Mouse (Mus musculus): ENCODE data around the gene Nlgn1. TPM values are rescaled to one million over a fixed set of nuclear protein-coding genes. Genes with fewer than 3 reads are reported as not detected.

Gene Nlgn1
- polyA plus RNA-seq, 1 experiment from 2014 or later: 0.93 TPM

- Histone ChIP-seq H3K4me1 (replicated peaks; ENCODE audit: insufficient read depth, low read length) (no peaks in the 10 kb centered on the region), H3K4me3 (replicated peaks; ENCODE audit: low read depth, low read length) (no peak overlapping the region), H3K27me3 (ENCODE audit: insufficient read depth, low read length) (no peaks in the 10 kb centered on the region), H3K27ac (no peak overlapping the region), H3K36me3 (ENCODE audit: insufficient read depth, low read length) (no peaks in the 10 kb centered on the region), H3K9me3 (replicated peaks; ENCODE audit: low read length) (no peaks in the 10 kb centered on the region), H3K4me2 (ENCODE audit: low read length) (no peak overlapping the region), H3K9ac (ENCODE audit: low read depth, low read length) (no peak overlapping the region)
- TF ChIP-seq CTCF (IDR thresholded peaks at IDR 0.05; ENCODE audit: low read depth): no peak
- WGBS: 79% methylated on average over 6 of the region's 6 CpGs
- DNase-seq (ENCODE audit: low spot score) (no peak), ATAC-seq (replicated peaks; ENCODE audit: low FRiP score, low read depth) (no peak)
Observed at GRCm38 (mm10) chr3:26129455-26129854, 202.8 kb downstream of the Nlgn1 start.

DNA sequence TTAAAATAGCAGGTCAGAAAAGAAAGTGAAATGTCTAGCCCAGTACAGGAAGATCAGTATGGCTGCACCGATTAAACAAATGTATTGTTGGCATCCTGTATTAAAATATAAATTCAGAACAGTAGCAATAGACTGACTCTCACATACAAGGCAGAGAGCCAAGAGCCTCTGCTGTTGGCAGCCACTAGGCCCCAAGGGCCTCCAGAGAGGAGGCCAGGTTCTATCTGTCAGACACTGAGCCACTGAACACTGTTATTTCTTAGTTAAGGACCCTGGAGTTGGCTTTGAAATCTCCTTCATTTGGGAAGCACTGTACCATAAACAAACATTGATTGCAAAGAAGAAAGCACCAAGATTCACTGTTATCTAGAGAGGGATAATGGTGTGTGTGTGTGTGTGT, 215.2 kb downstream of the Nlgn1 start:
- Histone ChIP-seq H3K9me3 (replicated peaks; ENCODE audit: low read length) (no peaks in the 10 kb centered on the region), H3K9ac (ENCODE audit: low read depth, low read length) (no peak overlapping the region), H3K4me3 (replicated peaks; ENCODE audit: low read depth, low read length) (no peak overlapping the region), H3K36me3 (ENCODE audit: insufficient read depth, low read length) (no peaks in the 10 kb centered on the region), H3K4me1 (replicated peaks; ENCODE audit: insufficient read depth, low read length) (no peaks in the 10 kb centered on the region), H3K4me2 (ENCODE audit: low read length) (no peak overlapping the region), H3K27me3 (ENCODE audit: insufficient read depth, low read length) (no peaks in the 10 kb centered on the region), H3K27ac (no peak overlapping the region)
- no peak for ATAC-seq (replicated peaks; ENCODE audit: low FRiP score, low read depth)
- 82% methylated on average over 1 of the region's 1 CpGs for WGBS
- DNase-seq (ENCODE audit: low spot score): no peak
- TF ChIP-seq CTCF (IDR thresholded peaks at IDR 0.05; ENCODE audit: low read depth): no peak

DNA sequence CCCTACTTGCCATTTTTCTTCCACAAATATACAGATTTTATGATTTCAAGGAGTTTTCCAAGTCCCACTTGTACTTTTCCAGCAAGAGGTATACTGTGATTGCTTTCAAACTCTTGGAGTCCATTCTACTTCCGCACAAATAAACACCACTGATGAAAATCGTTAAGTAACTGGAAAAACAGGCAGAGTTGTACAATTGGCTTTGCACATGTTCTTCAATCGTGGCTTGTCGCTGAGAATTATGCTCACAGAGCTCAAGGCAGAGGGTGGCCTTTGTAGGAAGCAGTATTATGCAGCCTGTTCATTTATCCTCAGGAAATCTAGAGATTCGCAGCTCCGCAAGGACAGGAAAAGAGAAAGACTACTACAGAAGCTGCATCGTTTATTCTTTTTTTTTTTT, 225.9 kb downstream of the Nlgn1 start:
- Histone ChIP-seq H3K27ac (no peak overlapping the region), H3K4me1 (replicated peaks; ENCODE audit: insufficient read depth, low read length) (no peaks in the 10 kb centered on the region), H3K9ac (ENCODE audit: low read depth, low read length) (no peak overlapping the region), H3K4me2 (ENCODE audit: low read length) (no peak overlapping the region), H3K36me3 (ENCODE audit: insufficient read depth, low read length) (no peaks in the 10 kb centered on the region), H3K4me3 (replicated peaks; ENCODE audit: low read depth, low read length) (no peak overlapping the region), H3K27me3 (ENCODE audit: insufficient read depth, low read length) (no peaks in the 10 kb centered on the region), H3K9me3 (replicated peaks; ENCODE audit: low read length) (no peaks in the 10 kb centered on the region)
- WGBS: 87% methylated on average over 7 of the region's 7 CpGs
- no peak for DNase-seq (ENCODE audit: low spot score)
- no peak for TF ChIP-seq CTCF (IDR thresholded peaks at IDR 0.05; ENCODE audit: low read depth)
- no peak for ATAC-seq (replicated peaks; ENCODE audit: low FRiP score, low read depth)

GRCm38 (mm10) chr3:26105528-26105927, 226.7 kb downstream of the Nlgn1 start:
- no peak overlapping the region for H3K27ac ChIP-seq
- DNase-seq (ENCODE audit: low spot score) (no peak), ATAC-seq (replicated peaks; ENCODE audit: low FRiP score, low read depth) (no peak)
- 72% methylated on average over 3 of the region's 3 CpGs for WGBS
- no peak for TF ChIP-seq CTCF (IDR thresholded peaks at IDR 0.05; ENCODE audit: low read depth)
- no peaks in the 10 kb centered on the region for H3K36me3 ChIP-seq (ENCODE audit: insufficient read depth, low read length)
- no peak overlapping the region for H3K4me2 ChIP-seq (ENCODE audit: low read length)
- no peaks in the 10 kb centered on the region for H3K9me3 ChIP-seq (replicated peaks; ENCODE audit: low read length)
- no peaks in the 10 kb centered on the region for H3K27me3 ChIP-seq (ENCODE audit: insufficient read depth, low read length)
- H3K4me3 ChIP-seq (replicated peaks; ENCODE audit: low read depth, low read length): no peak overlapping the region
- no peak overlapping the region for H3K9ac ChIP-seq (ENCODE audit: low read depth, low read length)
- no peaks in the 10 kb centered on the region for H3K4me1 ChIP-seq (replicated peaks; ENCODE audit: insufficient read depth, low read length)

- no peak for ATAC-seq (replicated peaks; ENCODE audit: low FRiP score, low read depth)
- H3K36me3 ChIP-seq (ENCODE audit: insufficient read depth, low read length): no peaks in the 10 kb centered on the region
Observed at GRCm38 (mm10) chr3:26102271-26102670, 230.0 kb downstream of the Nlgn1 start.

GRCm38 (mm10) chr3:26095551-26095950, 236.7 kb downstream of the Nlgn1 start:
- H3K27ac ChIP-seq: no peak overlapping the region
- H3K4me1 ChIP-seq (replicated peaks; ENCODE audit: insufficient read depth, low read length): no peaks in the 10 kb centered on the region
- ATAC-seq (replicated peaks; ENCODE audit: low FRiP score, low read depth) (no peak), DNase-seq (ENCODE audit: low spot score) (peak; percentile 24)
- H3K4me3 ChIP-seq (replicated peaks; ENCODE audit: low read depth, low read length): no peak overlapping the region
- TF ChIP-seq CTCF (IDR thresholded peaks at IDR 0.05; ENCODE audit: low read depth): peak; percentile 67
- no peak overlapping the region for H3K9ac ChIP-seq (ENCODE audit: low read depth, low read length)
- no peak overlapping the region for H3K4me2 ChIP-seq (ENCODE audit: low read length)
- no peaks in the 10 kb centered on the region for H3K9me3 ChIP-seq (replicated peaks; ENCODE audit: low read length)
- no peaks in the 10 kb centered on the region for H3K27me3 ChIP-seq (ENCODE audit: insufficient read depth, low read length)
- no peaks in the 10 kb centered on the region for H3K36me3 ChIP-seq (ENCODE audit: insufficient read depth, low read length)

More at GRCm38 (mm10) chr3:26102271-26102670, 230.0 kb downstream of the Nlgn1 start:
- H3K9me3 ChIP-seq (replicated peaks; ENCODE audit: low read length): no peaks in the 10 kb centered on the region
- 36% methylated on average over 1 of the region's 1 CpGs for WGBS
- no peak overlapping the region for H3K4me2 ChIP-seq (ENCODE audit: low read length)
- H3K4me3 ChIP-seq (replicated peaks; ENCODE audit: low read depth, low read length): no peak overlapping the region
- H3K4me1 ChIP-seq (replicated peaks; ENCODE audit: insufficient read depth, low read length): no peaks in the 10 kb centered on the region
- no peak overlapping the region for H3K9ac ChIP-seq (ENCODE audit: low read depth, low read length)
- TF ChIP-seq CTCF (IDR thresholded peaks at IDR 0.05; ENCODE audit: low read depth): no peak
- DNase-seq (ENCODE audit: low spot score): no peak
- H3K27me3 ChIP-seq (ENCODE audit: insufficient read depth, low read length): no peaks in the 10 kb centered on the region
- no peak overlapping the region for H3K27ac ChIP-seq

- ATAC-seq (replicated peaks; ENCODE audit: low FRiP score, low read depth): no peak
- Histone ChIP-seq H3K9ac (ENCODE audit: low read depth, low read length) (no peak overlapping the region), H3K27ac (no peak overlapping the region)
Observed at GRCm38 (mm10) chr3:26069366-26069765, 262.9 kb downstream of the Nlgn1 start.

More at GRCm38 (mm10) chr3:26069366-26069765, 262.9 kb downstream of the Nlgn1 start:
- DNase-seq (ENCODE audit: low spot score): no peak
- H3K36me3 ChIP-seq (ENCODE audit: insufficient read depth, low read length): no peaks in the 10 kb centered on the region
- H3K4me2 ChIP-seq (ENCODE audit: low read length): no peak overlapping the region
- no peaks in the 10 kb centered on the region for H3K4me1 ChIP-seq (replicated peaks; ENCODE audit: insufficient read depth, low read length)
- no peaks in the 10 kb centered on the region for H3K27me3 ChIP-seq (ENCODE audit: insufficient read depth, low read length)
- TF ChIP-seq CTCF (IDR thresholded peaks at IDR 0.05; ENCODE audit: low read depth): no peak
- no peak overlapping the region for H3K4me3 ChIP-seq (replicated peaks; ENCODE audit: low read depth, low read length)
- no peaks in the 10 kb centered on the region for H3K9me3 ChIP-seq (replicated peaks; ENCODE audit: low read length)

Measured in kidney, postnatal 0 days (tissue).